Mouse (Mus musculus): ENCODE data around the gene Numa1. TPM values are rescaled to one million over a fixed set of nuclear protein-coding genes. Genes with fewer than 3 reads are reported as not detected.
A peak's percentile ranks its signal among the peaks of the same experiment; 100 is the strongest.

Numa1 gene
- total and polyA plus RNA-seq, 2 experiments from 2014 or later = 20.6 to 74.0 TPM

DNA sequence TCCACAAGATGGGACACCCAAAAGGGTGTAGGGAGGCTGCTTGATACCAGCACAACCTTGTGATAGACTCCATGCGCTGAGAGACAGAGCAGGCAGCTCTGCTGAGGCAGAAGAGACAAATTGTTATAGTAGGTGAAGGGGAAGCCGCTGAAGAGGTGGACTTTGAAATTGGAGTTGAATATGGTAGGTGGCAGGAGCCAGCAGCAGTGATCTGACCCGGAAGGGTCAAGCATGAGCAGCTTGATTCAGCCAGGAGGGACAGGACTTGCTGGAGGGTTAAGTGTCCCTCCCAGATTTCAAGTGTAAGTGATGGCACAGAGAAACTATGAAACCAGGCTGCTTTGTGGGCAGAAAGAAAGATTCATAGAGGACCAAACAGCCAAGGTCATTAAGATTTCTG, 51.2 kb downstream of the Numa1 start:
- WGBS = 87% methylated on average over 3 of the region's 3 CpGs
- Histone ChIP-seq H3K9ac (replicated peaks; ENCODE audit: low read length, poor library complexity, severe bottlenecking) (no peak overlapping the region), H3K27me3 (ENCODE audit: insufficient read depth, low read length) (no peaks in the 10 kb centered on the region), H3K4me1 (ENCODE audit: insufficient read depth, low read length) (no peaks in the 10 kb centered on the region), H3K4me2 (ENCODE audit: low read depth, low read length, poor library complexity, severe bottlenecking) (no peak overlapping the region), H3K9me3 (ENCODE audit: low read length) (no peaks in the 10 kb centered on the region), H3K36me3 (ENCODE audit: insufficient read depth, low read length) (peaks cover 30% of the 10 kb centered on the region), H3K27ac (ENCODE audit: low read depth, low read length) (no peak overlapping the region), H3K4me3 (ENCODE audit: low read depth, low read length) (no peak overlapping the region)
- ATAC-seq (ENCODE audit: low FRiP score) (no peak), DNase-seq (ENCODE audit: low spot score) (no peak)
- no peak for TF ChIP-seq CTCF (IDR thresholded peaks at IDR 0.05)

DNA sequence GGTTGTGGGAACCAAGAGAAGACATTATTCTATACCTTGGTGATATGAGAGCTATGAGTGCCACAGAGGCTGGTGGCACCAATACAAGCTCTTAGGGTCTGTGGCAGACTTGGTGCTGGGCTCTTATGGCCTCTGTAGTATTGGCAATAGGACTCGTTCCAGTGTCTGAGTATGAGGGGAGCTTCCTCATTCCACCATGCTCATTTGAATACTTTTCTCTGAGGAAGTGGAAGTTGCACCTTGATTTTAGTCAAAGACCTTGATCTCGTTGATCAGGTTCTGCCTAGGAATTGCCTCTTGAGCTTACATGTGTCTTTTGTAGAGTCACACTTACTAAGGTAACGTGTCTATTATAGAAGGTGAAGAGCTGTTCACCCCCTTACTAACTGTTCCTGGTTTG, 60.3 kb downstream of the Numa1 start:
- Histone ChIP-seq H3K27ac (ENCODE audit: low read depth, low read length) (no peak overlapping the region), H3K27me3 (ENCODE audit: insufficient read depth, low read length) (no peaks in the 10 kb centered on the region), H3K4me2 (ENCODE audit: low read depth, low read length, poor library complexity, severe bottlenecking) (no peak overlapping the region), H3K4me1 (ENCODE audit: insufficient read depth, low read length) (no peaks in the 10 kb centered on the region), H3K9me3 (ENCODE audit: low read length) (no peaks in the 10 kb centered on the region), H3K4me3 (ENCODE audit: low read depth, low read length) (no peak overlapping the region), H3K9ac (replicated peaks; ENCODE audit: low read length, poor library complexity, severe bottlenecking) (no peak overlapping the region), H3K36me3 (ENCODE audit: insufficient read depth, low read length) (peaks cover 77% of the 10 kb centered on the region)
- ATAC-seq (ENCODE audit: low FRiP score) (no peak), DNase-seq (ENCODE audit: low spot score) (no peak)
- TF ChIP-seq CTCF (IDR thresholded peaks at IDR 0.05) = no peak
- WGBS = 94% methylated on average over 3 of the region's 3 CpGs

GRCm38 (mm10) chr7:101998194-101998927, 64.5 kb downstream of the Numa1 start:
- Histone ChIP-seq H3K4me3 (ENCODE audit: low read depth, low read length) (no peak overlapping the region), H3K9me3 (ENCODE audit: low read length) (no peaks in the 10 kb centered on the region), H3K9ac (replicated peaks; ENCODE audit: low read length, poor library complexity, severe bottlenecking) (no peak overlapping the region), H3K4me2 (ENCODE audit: low read depth, low read length, poor library complexity, severe bottlenecking) (no peak overlapping the region), H3K27ac (ENCODE audit: low read depth, low read length) (0 out of 2 replicates have a peak overlapping the region, but pooled peaks have one; percentile 34), H3K27me3 (ENCODE audit: insufficient read depth, low read length) (no peaks in the 10 kb centered on the region), H3K36me3 (ENCODE audit: insufficient read depth, low read length) (peaks cover 87% of the 10 kb centered on the region), H3K4me1 (ENCODE audit: insufficient read depth, low read length) (no peaks in the 10 kb centered on the region)
- TF ChIP-seq CTCF (IDR thresholded peaks at IDR 0.05) = peak; percentile 93
- DNase-seq (ENCODE audit: low spot score) (peak; percentile 87), ATAC-seq (ENCODE audit: low FRiP score) (peak; percentile 29)
- whole genome bisulfite sequencing = 67% methylated on average over 14 of the region's 14 CpGs

GRCm38 (mm10) chr7:101999461-102000151, 65.7 kb downstream of the Numa1 start:
- Histone ChIP-seq H3K9ac (replicated peaks; ENCODE audit: low read length, poor library complexity, severe bottlenecking) (no peak overlapping the region), H3K27me3 (ENCODE audit: insufficient read depth, low read length) (no peaks in the 10 kb centered on the region), H3K4me2 (ENCODE audit: low read depth, low read length, poor library complexity, severe bottlenecking) (no peak overlapping the region), H3K36me3 (ENCODE audit: insufficient read depth, low read length) (peaks cover 81% of the 10 kb centered on the region), H3K27ac (ENCODE audit: low read depth, low read length) (0 out of 2 replicates have a peak overlapping the region, but pooled peaks have one; percentile 34), H3K9me3 (ENCODE audit: low read length) (no peaks in the 10 kb centered on the region), H3K4me3 (ENCODE audit: low read depth, low read length) (no peak overlapping the region), H3K4me1 (ENCODE audit: insufficient read depth, low read length) (no peaks in the 10 kb centered on the region)
- ATAC-seq (ENCODE audit: low FRiP score) (no peak), DNase-seq (ENCODE audit: low spot score) (peak; percentile 53)
- WGBS = 93% methylated on average over 15 of the region's 15 CpGs
- TF ChIP-seq CTCF (IDR thresholded peaks at IDR 0.05) = no peak

- WGBS = 91% methylated on average over 8 of the region's 8 CpGs
- Histone ChIP-seq H3K27me3 (ENCODE audit: insufficient read depth, low read length) (no peaks in the 10 kb centered on the region), H3K4me1 (ENCODE audit: insufficient read depth, low read length) (no peaks in the 10 kb centered on the region), H3K36me3 (ENCODE audit: insufficient read depth, low read length) (peaks cover 77% of the 10 kb centered on the region), H3K9ac (replicated peaks; ENCODE audit: low read length, poor library complexity, severe bottlenecking) (no peak overlapping the region), H3K27ac (ENCODE audit: low read depth, low read length) (no peak overlapping the region), H3K9me3 (ENCODE audit: low read length) (no peaks in the 10 kb centered on the region), H3K4me2 (ENCODE audit: low read depth, low read length, poor library complexity, severe bottlenecking) (no peak overlapping the region), H3K4me3 (ENCODE audit: low read depth, low read length) (no peak overlapping the region)
- ATAC-seq (ENCODE audit: low FRiP score) (no peak), DNase-seq (ENCODE audit: low spot score) (no peak)
- TF ChIP-seq CTCF (IDR thresholded peaks at IDR 0.05) = no peak
Observed at GRCm38 (mm10) chr7:102000296-102000695, 66.4 kb downstream of the Numa1 start.
